9 mouse cellular contexts compared by ENCODE assay signal in genomic region chr3:37586731-37587578, GRCm38 (mm10). TPM values are rescaled to one million over a fixed set of nuclear protein-coding genes. Genes with fewer than 3 reads are reported as not detected.
DNase-seq lines count a peak whose midpoint lies in the region; ATAC-seq and TF ChIP-seq lines count a peak whose summit lies in the region.
"Had no signal": no experiment of that assay in that cellular context is flagged by ENCODE, and none has a peak within 500 bp of the region (broad histone marks: within the 10 kb centered on the region; RNA-seq: fewer than 3 reads in every experiment).

No protein-coding gene starts in this region.

- no peaks in the 10 kb centered on the region for H3K36me3 ChIP-seq in heart, embryonic 14.5 days (ENCODE audit: control insufficient read depth, insufficient read depth, low read length)
- H3K36me3 ChIP-seq in limb, embryonic 11.5 days (ENCODE audit: control insufficient read depth, insufficient read depth, low read length): no peaks in the 10 kb centered on the region

- peak overlapping the region; percentile 59 for H3K4me2 ChIP-seq in heart, embryonic 14.5 days (ENCODE audit: low read length)
- no peak overlapping the region; the same call in 1 of the 2 replicates for H3K4me2 ChIP-seq in limb, embryonic 11.5 days (ENCODE audit: low read depth, severe bottlenecking)

- H3K27ac ChIP-seq in gastrocnemius, adult 2 months: peak overlapping the region; percentile 86
- peak overlapping the region; percentile 72 to 75 for H3K27ac ChIP-seq in heart, embryonic 14.5 days (replicated peaks in 1 of 2; ENCODE audit: control insufficient read depth in 1 of 2, insufficient read depth in 1 of 2, low read depth in 2 of 2, low read length in 2 of 2)
- H3K27ac ChIP-seq in limb, embryonic 11.5 days (replicated peaks; ENCODE audit: low read depth, low read length): no peak overlapping the region
- peak overlapping the region; percentile 72; the same call in 1 of the 2 replicates for H3K27ac ChIP-seq in olfactory bulb, adult 2 months (ENCODE audit: insufficient read depth, low read depth, low read length)

- H3K27me3 ChIP-seq in heart, embryonic 14.5 days (ENCODE audit: control insufficient read depth, insufficient read depth, low read length): no peaks in the 10 kb centered on the region
- no peaks in the 10 kb centered on the region for H3K27me3 ChIP-seq in limb, embryonic 11.5 days (ENCODE audit: control insufficient read depth, insufficient read depth, low read length)

- no peak for DNase-seq in gastrocnemius, adult 2 months
- no peak for DNase-seq in gastrocnemius, postnatal 14 days
- peak; percentile 48 for DNase-seq in limb, embryonic 11.5 days (ENCODE audit: low spot score)
- DNase-seq in gastrocnemius, postnatal 36 days: no peak
- no peak for DNase-seq in spleen, postnatal 14 days (ENCODE audit: low spot score in 2 of 2)
- no peak for DNase-seq in spleen, postnatal 10 days (ENCODE audit: low spot score in 2 of 2)

- H3K4me1 ChIP-seq in heart, embryonic 14.5 days (ENCODE audit: control insufficient read depth in 2 of 2, insufficient read depth in 2 of 2, low read length in 2 of 2): peaks cover 8 to 12% of the 10 kb centered on the region in 2 experiments; a peak in 3 of 4 replicates
- no peaks in the 10 kb centered on the region for H3K4me1 ChIP-seq in limb, embryonic 11.5 days (ENCODE audit: control insufficient read depth, insufficient read depth, low read length)
- peaks cover 9% of the 10 kb centered on the region for H3K4me1 ChIP-seq in olfactory bulb, adult 2 months (ENCODE audit: control insufficient read depth, insufficient read depth, low read length)

- H3K4me3 ChIP-seq in gastrocnemius, adult 2 months: peak overlapping the region; percentile 63
- peak overlapping the region; percentile 18 to 25; a peak in 1 of 4 replicates for H3K4me3 ChIP-seq in heart, embryonic 14.5 days (ENCODE audit: control insufficient read depth in 1 of 2, insufficient read depth in 1 of 2, low read depth in 1 of 2, low read length in 2 of 2)
- H3K4me3 ChIP-seq in limb, embryonic 11.5 days (ENCODE audit: low read depth, low read length): no peak overlapping the region
- no peak overlapping the region for H3K4me3 ChIP-seq in olfactory bulb, adult 2 months (ENCODE audit: insufficient read depth, low read depth, low read length)
- H3K4me3 ChIP-seq: erythroblast, embryonic 14.5 days had no signal

- H3K9me3 ChIP-seq in heart, embryonic 14.5 days (ENCODE audit: control insufficient read depth, low read length): no peaks in the 10 kb centered on the region
- H3K9me3 ChIP-seq in limb, embryonic 11.5 days (ENCODE audit: control insufficient read depth, low read length): no peaks in the 10 kb centered on the region

- intact Hi-C loops in gastrocnemius, adult 2 months (cut with DNase I): loop anchor here (10.0 kb wide), 1 partner anchor 112 kb away; no protein-coding TSS in a partner anchor
- intact Hi-C loops in gastrocnemius, postnatal 14 days (cut with DNase I; ENCODE audit: low total_unique reads): no loop called here
- intact Hi-C loops in gastrocnemius, postnatal 36 days (cut with DNase I): no loop called here

- H3K9ac ChIP-seq in heart, embryonic 14.5 days (ENCODE audit: low read length): peak overlapping the region; percentile 58
- no peak overlapping the region for H3K9ac ChIP-seq in limb, embryonic 11.5 days (ENCODE audit: low read length)

- TF ChIP-seq CTCF in gastrocnemius, adult 2 months (IDR thresholded peaks at IDR 0.05): no peak
- TF ChIP-seq CTCF in olfactory bulb, adult 2 months (IDR thresholded peaks at IDR 0.05; ENCODE audit: insufficient read depth, low read depth, low read length): no peak

- no peak for ATAC-seq in heart, embryonic 14.5 days (ENCODE audit: insufficient number of reproducible peaks, insufficient read depth, low FRiP score, low read depth)
- ATAC-seq in limb, embryonic 11.5 days (ENCODE audit: insufficient number of reproducible peaks, low FRiP score, low TSS enrichment, low read depth): no peak

- WGBS in heart, embryonic 14.5 days: 43% methylated on average over 16 of the region's 16 CpGs
- 22% methylated on average over 16 of the region's 16 CpGs for whole genome bisulfite sequencing in limb, embryonic 11.5 days
- WGBS in olfactory bulb, adult 2 months: 28% methylated on average over 16 of the region's 16 CpGs

- no peak for TF ChIP-seq POLR2A in olfactory bulb, adult 2 months (IDR thresholded peaks at IDR 0.05; ENCODE audit: insufficient read depth, low read depth, low read length)

RNA-seq across cellular contexts. Expression of gene Spry1, which starts 52.8 kb away (rescaled TPM):
- 10 to 100 TPM; 12.3 to 21.8 TPM for total RNA-seq in gastrocnemius, adult 2 months (2021)
- total RNA-seq in gastrocnemius, postnatal 14 days (2021): 10 to 100 TPM; 33.1 to 39.9 TPM
- 7.8 and 8.2 TPM in 2 replicates for polyA plus RNA-seq in heart, embryonic 14.5 days (2014; fragmentation: Nextera tagmentation; extraction: Ambion mirVana)
- polyA plus RNA-seq in limb, embryonic 11.5 days (2014; fragmentation: Nextera tagmentation; extraction: Ambion mirVana): 18.5 and 19.8 TPM in 2 replicates
- not detected in 2 replicates for polyA plus RNA-seq in olfactory bulb, adult 2 months (2012; ENCODE audit: insufficient read depth, insufficient read length, low replicate concordance, missing spikeins)
- total RNA-seq in gastrocnemius, postnatal 36 days (2021): 10 to 100 TPM; 17.2 to 20.1 TPM

Comparison
In these comparisons a context has a peak if more than half of its experiments do, and no peak if none do; other contexts are left out.
1. H3K4me3 ChIP-seq: peak in gastrocnemius, adult 2 months (single experiment) and heart, embryonic 14.5 days (2 of 2); none in limb, embryonic 11.5 days (single experiment) and olfactory bulb, adult 2 months (single experiment).